Mouse (Mus musculus) adrenal gland (tissue): ENCODE measurements around the gene Itga10.

Experiments used
- intact Hi-C: fragments of 180-260 bp; cut with DNase I; formaldehyde crosslinking; loops from one replicate; pipeline ENCODE4 v1.15.1; 2025

The Itga10 gene

GRCm38 (mm10) chr3:96634015-96634414 lies 11.4 kb upstream of the Itga10 start:
- intact Hi-C loops, result no loop called here

DNA sequence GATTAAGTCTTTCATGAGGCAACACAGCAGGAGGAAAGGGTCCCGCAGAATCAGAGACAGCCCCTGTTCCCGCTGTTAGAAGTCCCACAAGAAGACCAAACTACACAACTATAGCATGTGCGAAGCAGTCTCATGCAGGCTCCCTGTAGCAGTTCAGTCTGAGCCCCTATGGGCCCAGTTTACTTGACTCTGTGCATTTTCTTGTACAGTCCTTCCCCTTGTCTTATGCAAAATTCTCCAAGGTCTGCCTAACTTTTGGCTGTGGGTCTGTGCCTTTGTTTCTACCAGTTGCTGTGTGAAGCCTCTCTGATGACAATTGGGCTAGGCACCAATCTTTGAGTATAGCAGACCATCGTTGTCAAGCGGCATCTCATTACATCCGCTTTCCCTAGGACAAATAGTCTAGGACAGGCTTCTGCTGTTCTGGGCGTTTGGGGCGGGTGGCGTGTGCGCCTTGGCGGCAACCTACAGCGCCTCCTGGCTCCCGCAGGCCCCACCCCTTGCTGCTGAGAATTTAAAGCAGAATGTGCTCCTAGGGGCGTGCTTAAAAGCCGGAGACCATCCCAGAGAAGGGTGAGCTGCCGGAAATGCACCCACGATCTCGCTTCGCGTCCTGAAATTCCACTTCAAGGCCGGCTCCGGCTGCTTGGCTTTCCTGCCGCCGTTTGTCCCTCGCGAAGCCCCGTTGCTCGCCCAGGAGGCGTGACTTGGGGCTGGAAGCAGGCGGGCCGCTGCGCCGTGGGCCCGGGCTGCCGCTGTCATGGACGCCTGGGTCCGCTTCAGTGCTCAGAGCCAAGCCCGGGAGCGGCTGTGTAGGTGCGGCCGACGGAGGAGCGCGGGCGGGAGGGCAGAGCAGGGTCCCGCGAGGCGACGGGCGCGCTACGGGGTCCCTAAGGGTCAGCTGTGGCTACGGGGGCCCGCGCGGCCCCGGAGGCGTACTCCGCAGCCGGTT lies 10.2 kb upstream of the Itga10 start, which contains the start of the genes Pex11b and Gm42957:
TSS of gene Pex11b (plus strand) at position 449 of the 952 bp plus-strand sequence.
TSS of gene Gm42957 (plus strand) at position 547 of the 952 bp plus-strand sequence.
- intact Hi-C loops, result loop anchor here (5.0 kb wide), 1 partner anchor 38 kb away; the partner anchor contains the start of gene Ankrd34a

GRCm38 (mm10) chr3:96635906-96636305 lies 9.5 kb upstream of the Itga10 start:
- intact Hi-C loops, result loop anchor here (5.0 kb wide), 1 partner anchor 39 kb away; the partner anchor contains the start of gene Ankrd34a

- intact Hi-C loops, result loop anchor here (5.0 kb wide), 1 partner anchor 39 kb away; the partner anchor contains the start of gene Ankrd34a
These were observed 8.9 kb upstream of the Itga10 start for GRCm38 (mm10) chr3:96636448-96636847.

DNA sequence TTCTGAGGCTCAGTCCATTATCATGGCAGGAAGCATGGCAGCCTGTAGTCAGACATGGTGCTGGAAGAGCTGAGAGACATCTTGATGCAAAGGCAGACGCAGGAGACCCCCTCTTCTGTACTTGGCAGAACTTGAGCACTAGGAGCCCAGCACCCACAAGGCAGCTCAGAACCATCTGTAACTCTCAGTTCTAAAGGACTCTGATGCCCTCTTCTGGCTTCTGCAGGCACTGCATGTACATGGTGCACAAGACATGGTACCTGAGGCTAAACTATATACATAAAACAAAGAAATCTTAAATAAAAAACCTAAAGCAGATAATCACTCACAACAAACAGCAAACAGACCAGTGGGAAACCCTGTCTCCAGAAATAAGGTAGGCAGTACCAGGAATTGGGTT lies 6.2 kb upstream of the Itga10 start:
- intact Hi-C loops, result loop anchor here (2.0 to 5.0 kb wide), 3 partner anchors 42 to 94 kb away; partner anchors contain the start of gene Ankrd34a

GRCm38 (mm10) chr3:96647365-96647764 lies 2.0 kb downstream of the Itga10 start:
- intact Hi-C loops, result loop anchor here (10.0 kb wide), 1 partner anchor 57 kb away; the partner anchor contains the start of gene Nudt17

DNA sequence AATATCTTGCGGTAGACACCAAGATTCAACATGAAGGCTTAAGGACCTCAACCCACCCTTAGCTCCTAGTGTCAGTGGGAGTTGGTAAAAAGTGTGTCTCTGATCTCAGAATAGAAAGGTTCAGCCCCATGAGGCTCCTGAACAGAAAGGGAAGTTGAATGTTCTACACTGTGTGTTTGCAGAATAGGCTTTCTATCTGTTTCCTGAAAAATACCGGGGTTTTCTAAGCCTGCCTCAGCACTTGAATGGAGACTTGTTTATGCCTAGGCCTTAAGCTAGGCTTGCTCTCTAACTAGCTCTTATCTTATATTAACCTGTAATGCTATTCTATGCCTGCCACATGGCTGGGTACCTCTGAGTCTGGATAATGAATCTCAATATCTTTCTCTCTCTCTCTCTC lies 15.5 kb downstream of the Itga10 start:
- intact Hi-C loops, result no loop called here

DNA sequence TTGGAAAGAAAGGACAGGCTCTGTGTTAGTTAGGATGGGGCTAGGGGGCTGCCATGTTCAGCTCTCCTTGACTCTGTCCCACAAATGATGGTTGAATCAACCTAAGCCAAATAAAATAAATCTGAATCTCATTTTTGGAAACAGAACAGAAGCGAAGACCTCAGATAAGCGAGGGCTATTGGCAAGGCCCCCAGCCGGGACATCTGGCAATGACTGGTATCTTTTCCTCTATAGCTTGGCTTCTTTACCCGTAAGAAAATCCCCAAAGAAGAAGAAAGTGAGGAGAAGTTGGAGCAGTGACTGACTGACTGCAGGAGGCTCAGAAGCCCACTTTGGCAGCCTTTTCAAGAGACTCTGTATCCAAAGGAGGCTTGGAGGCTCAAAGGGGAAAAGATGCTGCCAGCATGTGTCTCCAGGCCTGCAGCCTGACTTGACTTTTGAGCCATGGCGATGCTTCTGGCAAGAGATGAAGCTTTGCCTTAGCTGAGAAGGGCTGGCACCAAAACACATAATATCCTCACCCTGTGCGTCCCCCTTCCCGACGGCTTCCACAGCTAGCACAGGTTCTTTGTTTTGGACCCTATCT lies 17.4 kb downstream of the Itga10 start:
- intact Hi-C loops, result no loop called here

GRCm38 (mm10) chr3:96663432-96664239 lies 18.3 kb downstream of the Itga10 start:
- intact Hi-C loops, result no loop called here

DNA sequence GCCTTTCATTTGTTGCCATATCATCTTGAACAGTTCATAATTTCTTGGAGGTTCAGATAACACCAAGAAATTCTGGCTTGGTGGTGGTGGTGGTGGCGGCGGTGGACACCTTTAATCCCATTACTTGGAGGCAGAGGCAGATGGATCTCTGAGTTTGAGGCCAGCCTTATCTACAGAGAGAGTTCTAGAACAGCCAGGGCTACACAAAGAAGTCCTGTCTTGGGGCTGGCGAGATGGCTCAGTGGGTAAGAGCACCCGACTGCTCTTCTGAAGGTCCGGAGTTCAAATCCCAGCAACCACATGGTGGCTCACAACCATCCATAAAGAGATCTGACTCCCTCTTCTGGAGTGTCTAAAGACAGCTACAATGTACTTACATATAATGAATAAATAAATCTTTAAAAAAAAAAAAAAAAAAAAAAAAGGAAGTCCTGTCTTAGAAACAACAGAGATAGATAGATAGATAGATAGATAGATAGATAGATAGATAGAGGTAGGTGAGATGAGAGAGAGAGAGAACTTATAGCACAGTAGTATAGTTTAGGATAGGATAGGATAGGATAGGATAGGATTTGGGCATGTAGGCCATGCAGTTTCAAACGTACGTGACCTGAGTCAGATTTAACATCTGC lies 20.5 kb downstream of the Itga10 start:
- intact Hi-C loops, result loop anchor here (2.0 kb wide), 1 partner anchor 37 kb away; no protein-coding TSS in a partner anchor

DNA sequence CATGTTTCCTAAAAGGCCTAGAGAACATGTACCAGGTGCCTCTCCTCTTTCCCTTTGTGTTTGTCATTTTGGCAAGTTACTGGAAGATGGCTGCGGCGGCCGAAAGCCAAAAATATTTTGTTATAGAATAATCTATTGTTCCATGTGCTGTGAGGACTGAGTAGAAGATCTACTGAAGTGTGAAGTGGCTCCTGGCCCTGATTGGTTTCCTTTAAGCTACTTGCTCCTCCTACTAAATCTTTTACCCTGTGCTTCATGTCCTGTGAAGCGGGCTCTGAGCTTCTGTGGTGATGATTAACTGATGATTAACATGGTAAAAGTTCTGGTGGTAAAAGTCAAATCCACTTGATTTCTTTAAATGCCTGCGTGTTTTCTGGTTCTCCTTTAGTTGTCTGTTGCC lies 21.5 kb downstream of the Itga10 start:
- intact Hi-C loops, result loop anchor here (2.0 kb wide), 1 partner anchor 36 kb away; no protein-coding TSS in a partner anchor

DNA sequence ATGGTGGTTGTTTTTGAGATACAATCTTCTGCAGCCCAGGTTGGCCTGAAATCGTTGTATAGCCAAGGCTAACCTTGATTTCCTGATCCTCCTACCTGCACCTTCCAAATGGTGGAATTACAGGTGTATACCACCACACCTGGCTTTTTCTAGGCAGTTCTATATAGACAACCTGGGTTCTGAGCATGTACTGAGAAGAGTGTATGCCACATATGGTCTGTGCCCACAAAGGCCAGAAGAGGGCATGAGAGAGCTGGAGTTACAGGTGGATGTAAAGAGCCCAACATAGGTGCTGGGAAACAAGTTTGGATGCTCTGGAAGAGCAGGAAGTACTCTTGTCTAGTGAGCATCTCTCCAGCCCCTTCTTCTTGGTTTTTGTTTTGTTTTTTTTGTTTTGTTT lies 21.9 kb downstream of the Itga10 start:
- intact Hi-C loops, result loop anchor here (2.0 kb wide), 1 partner anchor 35 kb away; no protein-coding TSS in a partner anchor

DNA sequence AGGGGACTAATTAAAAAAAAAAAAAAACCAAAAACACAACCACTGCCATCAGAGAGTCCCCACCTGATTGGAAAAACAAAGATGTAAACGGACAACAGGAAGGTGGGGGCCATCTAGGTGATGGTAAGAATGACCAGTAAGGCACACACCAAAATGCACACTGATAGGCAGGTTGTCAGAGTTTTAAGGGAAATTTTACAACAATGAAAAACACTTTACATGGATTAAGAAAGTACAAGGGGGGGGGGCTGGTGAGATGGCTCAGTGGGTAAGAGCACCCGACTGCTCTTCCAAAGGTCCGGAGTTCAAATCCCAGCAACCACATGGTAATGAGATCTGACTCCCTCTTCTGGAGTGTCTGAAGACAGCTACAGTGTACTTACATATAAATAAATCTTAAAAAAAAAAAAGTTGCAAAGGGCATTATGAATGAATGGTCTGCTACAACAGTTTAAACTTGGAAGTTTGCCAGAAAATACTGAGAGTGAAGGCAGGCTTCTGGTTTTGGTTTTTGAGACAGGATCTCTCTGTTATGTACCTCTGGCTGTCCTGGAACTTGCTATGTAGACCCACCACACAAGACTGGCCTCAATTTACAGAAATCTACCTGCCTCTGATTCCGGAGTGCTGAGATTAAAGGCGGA lies 23.2 kb downstream of the Itga10 start:
- intact Hi-C loops, result no loop called here

GRCm38 (mm10) chr3:96669727-96670468 lies 24.5 kb downstream of the Itga10 start, which contains the start of gene Ankrd35:
Ankrd35 (plus strand) TSS chr3:96670131.
- intact Hi-C loops, result no loop called here

DNA sequence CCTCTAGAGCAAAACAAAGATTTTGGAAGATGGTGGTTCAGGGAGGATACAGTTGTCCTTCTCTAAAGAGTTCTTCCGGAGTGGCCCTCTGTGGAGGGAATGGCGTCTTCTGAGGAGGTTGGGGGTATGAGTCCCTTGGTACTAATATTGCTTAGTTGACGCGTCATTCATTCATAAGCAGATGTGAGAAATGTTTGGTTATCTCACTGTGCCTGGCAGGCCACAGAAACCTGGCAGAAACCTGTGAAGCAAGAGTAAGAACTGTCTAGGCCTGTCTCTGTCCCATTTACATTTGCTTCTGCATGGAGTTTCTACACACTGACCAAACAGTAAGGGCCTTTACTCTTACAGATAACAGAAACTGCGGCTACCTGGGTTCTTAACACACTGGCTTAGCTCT lies 26.1 kb downstream of the Itga10 start:
- intact Hi-C loops, result no loop called here

GRCm38 (mm10) chr3:96673514-96673913 lies 28.1 kb downstream of the Itga10 start:
- intact Hi-C loops, result no loop called here

GRCm38 (mm10) chr3:96674442-96674841 lies 29.1 kb downstream of the Itga10 start:
- intact Hi-C loops, result no loop called here

DNA sequence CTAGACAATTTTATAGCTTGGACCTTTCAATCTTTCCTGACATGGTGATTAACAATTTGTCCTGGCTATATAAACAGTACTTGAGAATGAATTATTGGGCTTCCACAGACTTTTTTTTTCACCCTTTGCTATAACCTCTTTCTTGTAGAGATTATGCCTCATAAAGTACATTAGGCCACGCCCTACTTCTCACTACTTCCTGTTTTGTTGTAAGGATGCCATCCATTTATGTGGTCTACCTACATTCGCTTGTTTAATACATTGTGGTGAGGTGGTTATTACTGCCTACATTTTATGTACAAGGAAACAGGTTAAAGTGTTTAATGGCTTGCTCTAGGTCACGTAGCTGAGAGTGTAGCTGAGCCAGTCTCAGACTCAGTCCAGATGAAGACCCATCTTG lies 29.8 kb downstream of the Itga10 start:
- intact Hi-C loops, result no loop called here

DNA sequence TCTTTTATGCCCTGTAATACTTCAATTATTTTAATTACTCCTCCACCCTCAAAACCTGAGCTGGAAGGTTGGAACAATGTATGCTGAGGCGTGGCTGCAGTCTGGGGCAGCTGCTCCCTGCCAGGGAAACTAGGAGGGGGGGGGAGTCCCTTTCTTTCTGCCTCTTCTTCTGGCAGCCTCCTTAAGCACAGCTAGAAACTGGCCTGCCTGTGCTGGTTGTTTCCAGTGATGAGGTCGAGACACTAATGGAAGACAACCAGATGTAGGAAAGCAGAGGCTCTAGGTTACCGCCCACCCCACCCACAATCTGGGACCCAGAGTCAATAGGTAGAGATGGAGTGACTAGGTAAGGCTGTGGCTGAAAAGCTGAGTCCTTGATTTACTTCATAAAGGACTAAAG lies 30.3 kb downstream of the Itga10 start:
- intact Hi-C loops, result no loop called here
